Mouse (Mus musculus): Measurements from ENCODE around the gene Gm4302.
"Not testable (repeated sequence)": the region's sequence is repeated elsewhere in the genome, so short reads cannot be mapped to it uniquely, and the experiment has no call there.

Gene Gm4302

GRCm38 (mm10) chr10:100340536-100340935 lies at the start of gene Gm4302:
Gene Gm4302 (plus strand): TSS chr10:100340836.
- not testable (repeated sequence) for DNase-seq (ENCODE audit: low spot score)

- no peak for DNase-seq (ENCODE audit: low spot score)
Observed at GRCm38 (mm10) chr10:100296105-100296504, 44.5 kb upstream of the Gm4302 start.

- DNase-seq (ENCODE audit: low spot score), result not testable (repeated sequence)
Observed at GRCm38 (mm10) chr10:100300106-100300505, 40.5 kb upstream of the Gm4302 start.

- DNase-seq (ENCODE audit: low spot score), result not testable (repeated sequence)
Observed at GRCm38 (mm10) chr10:100335376-100335775, 5.3 kb upstream of the Gm4302 start, which contains the start of gene Gm4301. Gene Gm4301 (plus strand): TSS chr10:100335676.

GRCm38 (mm10) chr10:100345672-100346071 lies 5.0 kb downstream of the Gm4302 start, which contains the start of gene Gm4303:
Gene Gm4303 (plus strand): TSS chr10:100345972.
- not testable (repeated sequence) for DNase-seq (ENCODE audit: low spot score)

- DNase-seq (ENCODE audit: low spot score), result not testable (repeated sequence)
Observed at GRCm38 (mm10) chr10:100350793-100351192, 10.2 kb downstream of the Gm4302 start, which contains the start of gene Gm4305. Gene Gm4305 (plus strand): TSS chr10:100351093.

- not testable (repeated sequence) for DNase-seq (ENCODE audit: low spot score)
Observed at GRCm38 (mm10) chr10:100356841-100357240, 16.2 kb downstream of the Gm4302 start.

- DNase-seq (ENCODE audit: low spot score), result not testable (repeated sequence)
Observed at GRCm38 (mm10) chr10:100361038-100361437, 20.4 kb downstream of the Gm4302 start, which contains the start of gene Gm4307. Gene Gm4307 (plus strand): TSS chr10:100361338.

GRCm38 (mm10) chr10:100382460-100382859 lies 41.8 kb downstream of the Gm4302 start, which contains the start of gene Gm4312:
Gene Gm4312 (minus strand): TSS chr10:100382560.
- not testable (repeated sequence) for DNase-seq (ENCODE audit: low spot score)
